Mouse (Mus musculus) retina, postnatal 1 day (tissue): ENCODE data around the gene Prr5l.

ENCODE experiments used
- DNase-seq: peaks from one replicate; pipeline ENCODE4 v3.0.0-alpha.2; 2012

The Prr5l gene

DNA sequence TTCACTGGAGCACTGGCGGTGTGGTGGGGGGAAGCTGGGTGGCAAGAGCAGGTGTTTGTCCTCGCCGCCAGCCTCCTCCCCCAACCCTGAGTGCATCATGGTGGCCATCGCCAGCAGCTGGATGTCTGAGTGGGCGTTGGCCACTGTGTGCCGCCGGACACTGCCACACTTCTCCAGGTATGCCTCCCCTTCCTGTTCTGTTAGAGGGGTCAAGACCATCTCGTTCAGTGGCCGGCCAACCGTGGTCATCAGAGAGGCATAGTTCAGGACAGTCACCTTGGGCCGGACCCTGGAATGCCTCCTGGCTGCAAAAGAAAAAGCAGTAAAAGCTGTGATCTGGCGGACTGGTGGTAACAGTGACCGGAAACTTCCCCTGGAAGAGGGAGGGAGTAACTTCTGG, 165.7 kb downstream of the Prr5l start:
- no peak for DNase-seq

DNA sequence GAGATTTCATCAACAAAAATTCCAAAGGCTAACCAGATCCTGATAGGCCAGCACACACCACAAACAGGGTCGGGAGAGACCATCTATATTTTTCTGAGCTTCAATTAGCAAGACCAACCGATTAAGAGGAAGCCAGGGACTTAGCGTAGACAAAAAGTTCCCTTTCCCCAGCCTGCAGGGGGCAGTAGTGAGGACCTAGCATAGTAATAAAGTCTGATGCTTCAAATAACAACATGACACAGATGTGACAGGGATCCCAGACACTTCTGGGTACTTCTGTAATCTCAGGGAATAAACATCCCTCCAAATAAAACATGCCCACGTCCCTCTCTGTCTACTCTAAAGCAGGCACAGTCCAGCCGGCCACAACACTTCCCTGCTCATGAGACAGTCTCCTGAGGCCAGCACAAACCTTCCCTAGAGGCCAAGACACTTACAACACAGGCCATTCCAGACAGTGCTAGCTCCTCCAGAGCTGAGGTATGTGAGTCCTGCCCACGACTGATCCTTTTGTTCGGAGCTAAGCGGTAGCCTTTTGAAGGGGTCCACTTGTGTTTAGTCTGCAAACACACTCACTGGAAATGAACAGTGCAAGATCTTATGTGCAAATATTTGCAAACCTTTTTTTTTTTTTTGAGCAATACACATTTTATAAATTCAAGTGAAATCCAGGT, 167.0 kb downstream of the Prr5l start:
- DNase-seq, result peak; percentile 54

- no peak for DNase-seq
Observed at GRCm38 (mm10) chr2:101711608-101712007, 171.2 kb downstream of the Prr5l start.

DNA sequence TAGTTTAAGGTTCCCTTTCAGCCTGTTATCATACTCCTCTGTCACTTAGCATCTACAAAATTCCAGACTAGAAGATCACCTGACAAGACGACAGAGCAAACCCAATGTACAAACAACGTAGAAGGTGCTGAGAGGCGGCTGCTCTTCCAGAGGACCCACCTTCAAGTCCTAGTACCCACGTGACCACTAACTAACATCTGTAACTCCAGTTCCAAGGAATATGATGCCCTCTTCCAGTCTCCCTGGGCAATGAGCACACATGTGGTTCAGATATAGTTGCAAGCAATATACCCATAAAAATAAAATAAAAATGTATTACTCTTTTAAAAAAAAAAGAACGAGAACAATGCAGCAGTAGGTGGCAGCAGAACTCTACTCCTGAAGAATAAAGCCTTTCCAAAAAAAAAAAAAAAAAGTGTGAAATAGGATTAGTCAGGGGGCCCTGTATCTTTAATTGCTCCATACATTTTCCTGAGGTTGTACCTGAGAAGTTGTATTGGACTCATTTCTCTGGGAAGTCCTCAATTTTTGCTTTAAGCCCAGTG, 176.8 kb downstream of the Prr5l start:
- peak; percentile 45 for DNase-seq

GRCm38 (mm10) chr2:101699284-101699683, 183.5 kb downstream of the Prr5l start:
- no peak for DNase-seq

DNA sequence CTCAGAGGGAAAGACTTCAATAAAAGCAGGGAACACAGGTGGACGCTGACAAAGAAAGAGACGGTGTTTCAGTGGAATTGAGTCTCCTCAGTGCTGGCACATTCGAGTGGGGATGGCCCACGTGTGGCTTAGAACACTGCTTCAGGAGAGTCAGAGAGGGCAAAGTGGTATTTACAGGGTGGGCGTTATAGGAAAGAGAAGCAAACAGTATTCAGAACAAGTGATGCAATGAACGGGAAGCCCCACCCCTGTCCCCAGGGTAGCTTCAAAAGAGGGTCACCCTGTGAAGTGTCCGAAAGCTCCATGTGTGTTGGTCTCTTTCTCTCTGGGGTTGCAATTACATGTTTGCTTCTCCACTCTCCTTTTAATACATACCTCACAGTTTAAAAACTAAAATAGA, 187.2 kb downstream of the Prr5l start:
- DNase-seq, result no peak

DNA sequence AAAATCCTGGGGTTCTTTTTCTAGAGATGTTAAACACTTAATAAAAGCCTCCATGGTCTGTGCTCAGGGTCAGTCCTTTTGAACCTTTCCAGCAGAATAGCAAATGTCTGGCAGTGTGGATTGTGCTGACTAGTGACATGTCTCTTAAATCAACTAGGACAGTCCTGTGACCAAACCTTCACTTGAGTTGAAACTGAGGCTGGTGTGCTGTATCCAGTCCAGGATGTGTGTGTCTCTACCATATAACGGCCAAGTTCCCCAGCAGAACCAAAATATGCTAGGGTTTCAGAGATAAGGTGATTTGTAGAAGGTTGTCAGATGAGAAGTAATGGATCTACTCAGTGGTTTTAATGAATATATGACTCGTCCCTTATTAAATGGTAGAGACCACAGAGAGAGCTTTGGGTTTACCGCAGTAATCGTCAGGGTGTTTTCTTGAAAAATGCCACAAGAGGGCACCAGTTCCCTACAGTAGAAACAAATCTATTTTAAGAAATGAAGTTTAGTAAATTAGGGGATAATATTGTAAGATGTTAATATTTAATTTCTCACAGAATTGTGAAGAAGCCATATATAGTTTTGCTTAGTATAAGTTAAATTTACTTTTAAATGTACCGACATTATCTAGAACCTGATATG, 189.1 kb downstream of the Prr5l start:
- DNase-seq, result peak; percentile 47

DNA sequence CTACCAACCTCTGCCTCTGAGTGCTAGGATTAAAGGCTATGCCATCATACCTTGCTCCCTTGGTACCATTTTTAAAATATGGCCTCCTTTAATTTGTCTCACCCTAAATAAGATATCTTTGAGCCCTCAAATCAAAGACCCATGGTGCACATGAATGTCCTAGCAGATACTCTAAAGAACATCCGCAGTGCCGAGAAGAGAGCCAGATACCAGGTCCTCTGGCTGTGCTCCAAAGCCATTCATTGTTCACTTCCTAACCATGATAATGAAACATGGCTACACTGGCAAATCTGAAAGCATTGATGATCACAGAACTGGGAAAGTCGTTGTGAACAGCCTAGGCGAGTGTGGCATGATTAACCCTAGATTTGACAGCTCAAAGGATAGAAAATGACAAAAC, 189.8 kb downstream of the Prr5l start:
- no peak for DNase-seq

DNA sequence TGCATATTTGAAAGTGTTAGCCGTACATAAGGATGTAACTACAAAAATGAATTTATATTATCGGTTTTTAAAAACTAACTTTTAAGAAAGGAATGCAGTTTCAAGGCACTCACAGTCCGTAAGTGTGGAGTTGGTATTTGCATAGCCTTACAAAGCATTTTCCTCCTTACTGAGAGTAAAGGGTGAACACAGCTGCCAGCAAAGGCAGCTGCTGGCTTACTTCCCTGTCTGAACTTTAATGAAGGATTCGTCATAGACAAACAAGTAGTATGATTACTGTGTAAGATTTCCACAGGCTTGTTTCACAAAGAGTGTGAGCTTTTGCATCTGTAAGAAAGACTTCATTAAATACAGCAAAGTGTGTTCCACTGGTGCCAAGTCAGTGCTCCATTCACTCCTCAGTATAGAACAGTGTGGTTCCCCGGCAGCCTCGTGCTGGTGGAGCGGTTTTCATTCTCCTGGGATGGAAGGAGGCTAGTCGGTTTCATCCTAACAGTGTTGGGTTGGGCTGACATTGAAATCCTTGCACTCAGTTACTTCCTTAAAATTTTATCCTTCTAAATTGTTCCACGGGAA, 192.5 kb downstream of the Prr5l start:
- no peak for DNase-seq

GRCm38 (mm10) chr2:101688011-101688410, 194.8 kb downstream of the Prr5l start:
- DNase-seq, result no peak

- no peak for DNase-seq
Observed at GRCm38 (mm10) chr2:101684421-101684820, 198.4 kb downstream of the Prr5l start.

- peak; percentile 37 for DNase-seq
Observed at GRCm38 (mm10) chr2:101679164-101679784, 203.6 kb downstream of the Prr5l start.

GRCm38 (mm10) chr2:101678236-101679021, 204.4 kb downstream of the Prr5l start, which contains the start of gene Traf6:
Traf6 (plus strand) TSS chr2:101678429.
- DNase-seq, result peak; percentile 93

DNA sequence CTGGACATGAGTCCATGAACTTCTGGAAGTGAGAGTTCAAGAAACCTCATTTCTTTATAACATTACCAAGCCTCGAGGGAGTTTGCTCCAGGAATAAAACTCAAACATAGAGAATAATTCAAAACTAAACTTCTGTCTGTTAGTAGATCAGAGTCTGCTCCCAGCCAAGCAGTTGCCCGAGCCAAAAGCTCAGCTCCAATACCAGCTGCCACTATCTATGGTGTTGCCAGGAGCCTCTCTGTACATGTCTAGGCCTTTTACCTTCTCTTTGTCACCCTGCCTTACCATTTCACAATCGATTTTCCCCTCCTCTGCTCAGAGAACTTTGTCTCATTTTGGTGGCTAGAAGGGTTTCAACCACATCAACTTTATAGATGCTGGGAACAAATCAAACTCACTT, 209.3 kb downstream of the Prr5l start:
- DNase-seq, result no peak

GRCm38 (mm10) chr2:101668751-101669150, 214.1 kb downstream of the Prr5l start:
- no peak for DNase-seq

DNA sequence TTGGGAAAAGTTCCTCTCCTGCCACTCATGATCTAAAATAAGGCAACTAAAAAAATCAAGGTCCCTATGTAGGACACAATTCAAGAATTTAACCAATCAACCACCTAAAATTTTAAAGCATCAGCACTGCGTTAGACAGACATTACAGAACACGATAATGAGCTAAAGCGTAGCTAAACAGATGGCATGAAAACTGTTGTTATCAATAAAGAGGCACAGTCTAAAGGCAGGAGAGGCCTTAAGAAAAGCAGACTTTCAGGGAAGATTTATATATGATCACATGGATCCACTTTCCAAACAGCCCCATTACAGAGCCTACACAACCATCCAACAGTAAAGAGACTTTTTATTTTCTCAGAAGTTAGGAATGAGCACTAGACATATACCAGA, 217.1 kb downstream of the Prr5l start:
- no peak for DNase-seq

GRCm38 (mm10) chr2:101665058-101665702, 217.6 kb downstream of the Prr5l start:
- DNase-seq, result peak; percentile 94
